Mouse (Mus musculus): ENCODE results near the gene Tmem253.
"Not testable (repeated sequence)": the region's sequence is repeated elsewhere in the genome, so short reads cannot be mapped to it uniquely, and the experiment has no call there.

Gene Tmem253

GRCm38 (mm10) chr14:52021568-52022212 lies 6.2 kb downstream of the Tmem253 start:
- DNase-seq (ENCODE audit: low spot score in 2 of 2): no peak

GRCm38 (mm10) chr14:52022244-52022708 lies 6.8 kb downstream of the Tmem253 start:
- DNase-seq (ENCODE audit: low spot score in 2 of 2): no peak

GRCm38 (mm10) chr14:52022709-52023459 lies 7.4 kb downstream of the Tmem253 start:
- DNase-seq (ENCODE audit: low spot score in 2 of 2): peak; percentile 80 to 82

- no peak for DNase-seq (ENCODE audit: low spot score in 2 of 2)
Observed at GRCm38 (mm10) chr14:52024133-52024532, 8.7 kb downstream of the Tmem253 start.

- no peak for DNase-seq (ENCODE audit: low spot score in 2 of 2)
Observed at GRCm38 (mm10) chr14:52026342-52026741, 10.9 kb downstream of the Tmem253 start.

- DNase-seq (ENCODE audit: low spot score in 2 of 2): no peak
Observed at GRCm38 (mm10) chr14:52035926-52036325, 20.5 kb downstream of the Tmem253 start.

GRCm38 (mm10) chr14:52039332-52039731 lies 23.9 kb downstream of the Tmem253 start:
- DNase-seq (ENCODE audit: low spot score in 2 of 2): no peak

GRCm38 (mm10) chr14:52042359-52042758 lies 26.9 kb downstream of the Tmem253 start, which contains the start of gene Olfr221:
TSS of gene Olfr221 (minus strand) at chr14:52042459.
- DNase-seq (ENCODE audit: low spot score in 2 of 2): not testable (repeated sequence)

- DNase-seq (ENCODE audit: low spot score in 2 of 2): no peak
Observed at GRCm38 (mm10) chr14:52043446-52043845, 28.0 kb downstream of the Tmem253 start.

GRCm38 (mm10) chr14:52044901-52045678 lies 29.6 kb downstream of the Tmem253 start:
- DNase-seq (ENCODE audit: low spot score in 2 of 2): no peak

GRCm38 (mm10) chr14:52045966-52046565 lies 30.6 kb downstream of the Tmem253 start:
- DNase-seq (ENCODE audit: low spot score in 2 of 2): no peak

- DNase-seq (ENCODE audit: low spot score in 2 of 2): not testable (repeated sequence)
Observed at GRCm38 (mm10) chr14:52052720-52053119, 37.3 kb downstream of the Tmem253 start.

- no peak for DNase-seq (ENCODE audit: low spot score in 2 of 2)
Observed at GRCm38 (mm10) chr14:52059982-52060381, 44.5 kb downstream of the Tmem253 start.

GRCm38 (mm10) chr14:52060800-52061199 lies 45.3 kb downstream of the Tmem253 start:
- no peak for DNase-seq (ENCODE audit: low spot score in 2 of 2)

- no peak for DNase-seq (ENCODE audit: low spot score in 2 of 2)
Observed at GRCm38 (mm10) chr14:52061798-52062197, 46.3 kb downstream of the Tmem253 start.

GRCm38 (mm10) chr14:52066135-52066534 lies 50.7 kb downstream of the Tmem253 start:
- no peak for DNase-seq (ENCODE audit: low spot score in 2 of 2)

Measured in urinary bladder, adult 18-20 months (tissue).